Mouse (Mus musculus): ENCODE measurements around the gene Uap1l1.

- TF ChIP-seq CTCF (IDR thresholded peaks at IDR 0.05; ENCODE audit: borderline replicate concordance, insufficient read depth, low read length) = no peak
- TF ChIP-seq POLR2A (IDR thresholded peaks at IDR 0.05; ENCODE audit: low read depth, low read length) = no peak
Measured at GRCm38 (mm10) chr2:25338303-25338702, 27.2 kb downstream of the Uap1l1 start.
